Mouse (Mus musculus) intestine, postnatal 0 days (tissue): ENCODE results near the gene Tctex1d4. TPM values are rescaled to one million over a fixed set of nuclear protein-coding genes. Genes with fewer than 3 reads are reported as not detected.

Source experiments
- ATAC-seq: fragments of 200-750 bp; cut with Nextera tagmentation; 2 replicates; pipeline ENCODE4 v1.8.0; 2017; ENCODE audit warnings: mild to moderate bottlenecking, moderate TSS enrichment, moderate library complexity
- H3K27ac ChIP-seq: fragments of 300-500 bp; sonication (generic); 2 replicates; pipeline ENCODE4 v1.5.1; 2014; ENCODE audit warnings: mild to moderate bottlenecking, low read depth, low read length, moderate library complexity
- H3K27me3 ChIP-seq: fragments of 300-500 bp; sonication (generic); replicated peaks from 2 replicates; pipeline ENCODE4 v1.6.1; 2014; ENCODE audit warnings: low read length, mixed read lengths; ENCODE audit not compliant: control insufficient read depth, insufficient read depth
- H3K36me3 ChIP-seq: fragments of 300-500 bp; sonication (generic); 2 replicates; pipeline ENCODE4 v1.6.1; 2014; ENCODE audit warnings: mild to moderate bottlenecking, moderate library complexity; ENCODE audit not compliant: control insufficient read depth, insufficient read depth
- H3K4me1 ChIP-seq: fragments of 300-500 bp; sonication (generic); replicated peaks from 2 replicates; pipeline ENCODE4 v1.6.1; 2014; ENCODE audit warnings: antibody characterized with exemption, low read length, mixed read lengths; ENCODE audit not compliant: control insufficient read depth, insufficient read depth
- H3K4me2 ChIP-seq: fragments of 300-500 bp; sonication (generic); replicated peaks from 2 replicates; pipeline ENCODE4 v1.6.1; 2014; ENCODE audit warnings: low read depth, mild to moderate bottlenecking, moderate library complexity
- H3K4me3 ChIP-seq: fragments of 300-500 bp; sonication (generic); 2 replicates; pipeline ENCODE4 v1.5.1; 2014; ENCODE audit warnings: low read depth, low read length
- H3K9ac ChIP-seq: fragments of 300-500 bp; sonication (generic); 2 replicates; pipeline ENCODE4 v1.6.1; 2014; ENCODE audit warnings: mild to moderate bottlenecking, low read depth, low read length
- H3K9me3 ChIP-seq: fragments of 300-500 bp; sonication (generic); 2 replicates; pipeline ENCODE4 v1.6.1; 2016; ENCODE audit warnings: mixed run types; ENCODE audit not compliant: control insufficient read depth
- CTCF ChIP-seq: sonication (generic); IDR thresholded peaks from 2 replicates; pipeline ENCODE4 v1.5.1; 2016; ENCODE audit warnings: low read depth, mild to moderate bottlenecking, control low read depth, antibody characterized with exemption, moderate library complexity
- WGBS: fragments of 180-500 bp; shearing (Covaris S2); extraction: QIAGEN DNeasy Blood & Tissue Kit; methylation state at CpG from one replicate; pipeline ENCODE4 v1.1.7; 2014; 5-methylcytosine and 5-hydroxymethylcytosine counted together
- polyA plus RNA-seq: library from polyadenylated mRNA; unstranded; fragments of >200 nt; fragmentation: Nextera tagmentation; extraction: Ambion mirVana; gene quantifications from 2 replicates; pipeline ENCODE4 v1.2.1, GENCODE M21; 2015

Tctex1d4 gene
- polyA plus RNA-seq = 0.22 TPM in 2 replicates

DNA sequence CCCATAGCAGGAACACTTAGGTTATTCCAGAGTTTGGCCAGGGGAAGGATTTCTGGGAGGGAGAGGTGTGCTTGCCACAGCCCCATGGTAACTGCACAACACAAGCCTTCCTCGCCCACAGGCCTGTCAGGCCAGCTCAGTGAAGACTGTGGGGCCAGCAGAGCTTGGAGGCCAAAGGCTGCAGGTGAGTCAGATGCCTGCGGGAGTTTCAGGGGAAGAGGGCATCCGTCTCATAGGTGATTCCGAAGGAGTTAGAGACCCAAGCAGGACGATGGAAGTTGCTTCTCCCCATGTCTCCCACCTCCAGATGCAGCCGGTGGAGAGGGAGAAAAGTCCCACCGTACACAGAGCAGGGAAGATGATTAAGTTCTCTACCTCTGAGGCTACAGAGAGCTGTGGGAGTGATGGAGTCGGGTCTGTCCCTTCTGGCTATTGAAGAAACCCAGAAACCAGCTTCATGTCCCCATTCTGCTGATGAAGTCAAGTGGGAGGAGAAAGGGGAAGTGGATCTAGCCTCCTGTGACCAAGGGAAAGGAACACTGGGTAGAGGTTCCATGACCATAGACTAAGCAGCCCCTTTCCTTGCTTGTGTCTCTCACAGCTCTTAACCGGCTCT is at the start of gene Tctex1d4:
TSS of gene Tctex1d4 (plus strand) at position 120 of the 616 bp plus-strand sequence.
- WGBS = 63% methylated on average over 9 of the region's 9 CpGs
- Histone ChIP-seq H3K4me2 (no peak within 1 kb of the TSS), H3K4me3 (no peak within 1 kb of the TSS), H3K9me3 (no peaks in the 10 kb centered on the region), H3K4me1 (0 out of 2 replicates have a peak, but pooled peaks cover 9% of the 10 kb centered on the region), H3K36me3 (peaks cover 25% of the 10 kb centered on the region), H3K9ac (peak within 1 kb of the TSS; percentile 13; the same call in 1 of the 2 replicates), H3K27ac (peak within 1 kb of the TSS; percentile 84), H3K27me3 (no peaks in the 10 kb centered on the region)
- peak; percentile 46 for ATAC-seq
- TF ChIP-seq CTCF = no peak

DNA sequence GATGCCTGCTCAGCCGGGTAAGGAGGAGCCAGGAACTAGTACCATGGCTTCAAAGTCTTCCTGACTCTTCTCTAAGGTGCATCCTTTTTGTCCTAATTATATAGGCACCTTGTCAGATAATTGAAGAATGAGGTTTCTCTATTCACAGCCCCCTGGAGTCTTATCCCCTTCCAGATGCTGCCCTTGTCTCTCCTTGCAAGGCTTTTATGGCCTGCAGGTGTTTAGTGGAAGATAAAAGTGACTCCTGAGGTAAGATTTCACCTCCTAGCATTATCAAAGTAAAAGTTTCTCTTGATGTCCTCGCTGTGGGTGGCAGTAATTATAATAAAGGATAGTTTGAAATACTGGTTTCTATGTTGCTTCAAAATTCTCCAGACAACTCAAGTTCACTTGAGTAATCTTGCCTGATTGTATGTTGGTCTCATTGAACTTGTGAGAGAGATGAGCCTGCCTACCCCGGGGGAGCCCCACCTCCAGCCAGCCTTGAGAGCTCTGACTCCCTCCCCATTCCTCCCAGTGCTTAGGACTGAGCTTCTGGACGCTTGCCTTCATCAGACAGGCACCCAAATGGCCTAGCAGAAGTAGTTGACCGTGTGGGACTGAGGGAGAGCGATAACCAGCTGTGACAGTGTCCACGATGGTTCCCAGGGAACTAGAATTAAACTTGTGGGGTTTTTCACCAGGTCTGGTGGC is 38.5 kb upstream of the Tctex1d4 start:
- no peaks in the 10 kb centered on the region for H3K27me3 ChIP-seq
- no peak overlapping the region for H3K4me3 ChIP-seq
- H3K4me1 ChIP-seq = no peaks in the 10 kb centered on the region
- 63% methylated on average over 7 of the region's 7 CpGs for WGBS
- H3K27ac ChIP-seq = no peak overlapping the region
- H3K36me3 ChIP-seq = peaks cover 24% of the 10 kb centered on the region
- TF ChIP-seq CTCF = no peak
- no peaks in the 10 kb centered on the region for H3K9me3 ChIP-seq
- no peak overlapping the region for H3K9ac ChIP-seq
- H3K4me2 ChIP-seq = no peak overlapping the region
- no peak for ATAC-seq

DNA sequence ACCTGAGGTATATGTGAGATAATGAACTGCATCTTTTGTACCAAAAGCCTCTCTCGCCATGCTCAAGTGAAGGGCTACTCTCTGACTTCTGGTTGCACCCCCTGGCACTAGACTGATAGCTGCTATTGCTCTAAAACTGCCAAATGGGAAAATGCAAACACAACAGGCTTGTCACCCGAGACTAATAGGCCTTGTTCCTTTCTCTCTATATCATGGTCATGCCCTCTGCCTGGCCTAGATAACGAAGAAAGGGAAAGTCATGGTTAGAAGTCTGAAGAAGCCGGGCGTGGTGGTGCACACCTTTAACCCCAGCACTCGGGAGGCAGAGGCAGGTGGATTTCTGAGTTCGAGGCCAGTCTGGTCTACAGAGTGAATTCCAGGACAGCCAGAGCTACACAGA is 36.0 kb upstream of the Tctex1d4 start:
- no peak for TF ChIP-seq CTCF
- peaks cover 15% of the 10 kb centered on the region; the same call in 1 of the 2 replicates for H3K36me3 ChIP-seq
- H3K9ac ChIP-seq = no peak overlapping the region
- ATAC-seq = no peak
- no peak overlapping the region for H3K4me3 ChIP-seq
- no peaks in the 10 kb centered on the region for H3K4me1 ChIP-seq
- no peak overlapping the region for H3K4me2 ChIP-seq
- H3K27ac ChIP-seq = no peak overlapping the region
- H3K9me3 ChIP-seq = no peaks in the 10 kb centered on the region
- no peaks in the 10 kb centered on the region for H3K27me3 ChIP-seq
- WGBS = 69% methylated on average over 7 of the region's 7 CpGs

DNA sequence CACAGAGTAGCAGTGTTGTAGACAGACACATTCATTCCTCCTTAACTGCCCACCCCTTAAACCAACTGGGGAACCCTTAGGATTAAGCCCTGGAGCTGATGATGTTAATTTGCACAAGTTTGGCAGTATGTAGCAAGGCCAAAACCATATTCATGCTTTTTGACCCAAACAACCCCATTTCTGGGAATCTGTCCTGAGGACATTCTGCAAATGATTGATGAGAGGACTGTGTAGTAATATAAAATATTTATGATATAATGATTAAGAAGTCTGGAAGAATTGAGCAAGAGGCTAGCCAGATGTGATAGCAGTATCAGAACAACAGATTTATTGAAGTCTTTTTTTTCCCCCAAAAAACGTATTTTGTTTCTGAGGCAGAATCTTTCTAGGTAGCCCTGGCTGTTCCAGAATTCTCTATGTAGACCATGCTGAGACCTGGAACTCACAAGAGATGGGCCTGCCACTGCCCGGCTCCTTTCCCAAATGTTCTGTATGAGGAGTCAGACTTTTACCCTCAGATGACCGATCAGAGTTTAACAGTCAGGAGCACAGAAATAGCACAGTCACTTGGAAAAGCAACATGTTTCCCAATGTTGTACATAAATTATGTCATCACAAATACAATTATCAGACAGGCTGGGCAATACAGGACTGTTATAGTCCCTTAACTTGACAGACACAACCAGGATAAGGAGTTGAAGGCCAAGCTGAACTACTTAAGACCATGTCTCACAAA is 31.8 kb upstream of the Tctex1d4 start:
- no peaks in the 10 kb centered on the region for H3K36me3 ChIP-seq
- H3K4me3 ChIP-seq = no peak overlapping the region
- ATAC-seq = no peak
- H3K27me3 ChIP-seq = no peaks in the 10 kb centered on the region; the same call in 1 of the 2 replicates
- TF ChIP-seq CTCF = no peak
- no peak overlapping the region for H3K9ac ChIP-seq
- no peak overlapping the region for H3K27ac ChIP-seq
- 69% methylated on average over 3 of the region's 3 CpGs for WGBS
- H3K9me3 ChIP-seq = no peaks in the 10 kb centered on the region
- H3K4me1 ChIP-seq = no peaks in the 10 kb centered on the region; the same call in 1 of the 2 replicates
- no peak overlapping the region for H3K4me2 ChIP-seq

DNA sequence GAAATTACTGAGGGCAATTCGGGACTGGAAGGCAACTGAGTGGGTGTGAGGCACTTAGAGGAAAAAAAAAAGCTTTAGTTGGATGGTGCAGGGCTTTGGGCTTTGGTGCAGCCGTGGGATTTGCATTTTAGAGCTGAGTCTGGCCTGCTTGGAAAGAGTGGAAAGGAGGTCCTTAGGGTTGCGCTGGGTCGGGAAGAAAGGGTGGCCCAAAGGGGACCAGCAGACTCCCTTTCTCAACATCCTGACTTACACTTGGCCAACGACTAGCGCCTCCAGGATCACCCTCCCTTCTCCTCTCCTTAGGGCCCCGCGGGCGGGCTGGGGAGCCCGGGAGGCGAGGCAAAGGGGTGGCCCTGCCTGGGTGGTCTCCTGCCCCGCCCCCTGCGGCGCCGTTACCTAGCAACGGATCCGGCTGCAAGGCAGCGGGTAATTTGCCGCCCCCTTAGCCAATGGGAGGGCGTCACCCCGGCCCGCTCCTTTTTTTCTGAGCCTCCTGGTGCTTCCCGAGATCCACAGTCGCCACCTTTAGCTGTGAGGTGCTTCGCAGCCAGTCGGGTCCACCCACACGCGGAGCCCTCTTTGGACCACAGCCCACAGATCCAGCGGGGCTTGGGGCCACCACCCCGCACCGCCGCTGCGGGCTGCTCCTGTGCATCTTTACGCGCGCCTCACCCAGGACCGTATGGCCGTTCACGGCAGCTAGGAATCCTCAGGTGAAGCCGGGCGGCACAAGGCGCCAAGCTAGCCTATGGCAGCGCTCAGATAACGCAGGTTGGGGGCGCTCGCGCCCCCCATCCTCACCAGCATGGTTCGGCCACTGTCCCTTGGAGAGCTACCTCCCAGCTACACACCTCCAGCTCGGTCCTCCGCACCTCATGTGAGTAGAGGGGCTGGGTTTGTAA is 30.8 kb upstream of the Tctex1d4 start, which contains the start of gene Ptch2:
TSS of gene Ptch2 (plus strand) at position 525 of the 902 bp plus-strand sequence.
- peak within 1 kb of the TSS; percentile 46 for H3K27ac ChIP-seq
- under 1% methylated on average over 48 of the region's 50 CpGs for WGBS
- no peaks in the 10 kb centered on the region; the same call in 1 of the 2 replicates for H3K27me3 ChIP-seq
- TF ChIP-seq CTCF = 0 out of 2 replicates have a peak, but pooled peaks have one; percentile 11
- peak; percentile 51; the same call in 1 of the 2 replicates for ATAC-seq
- peak within 1 kb of the TSS; percentile 68 for H3K4me2 ChIP-seq
- no peaks in the 10 kb centered on the region for H3K9me3 ChIP-seq
- peak within 1 kb of the TSS; percentile 50 for H3K4me3 ChIP-seq
- H3K4me1 ChIP-seq = no peaks in the 10 kb centered on the region; the same call in 1 of the 2 replicates
- H3K9ac ChIP-seq = peak within 1 kb of the TSS; percentile 51; the same call in 1 of the 2 replicates
- H3K36me3 ChIP-seq = no peaks in the 10 kb centered on the region
